Mouse (Mus musculus) forebrain, embryonic 10.5 days (tissue): ENCODE data around the gene 9230112D13Rik. TPM values are rescaled to one million over a fixed set of nuclear protein-coding genes. Genes with fewer than 3 reads are reported as not detected.

Source experiments
- DNase-seq: peaks from one replicate; pipeline ENCODE4 v3.0.0-alpha.2; 2017; ENCODE audit warnings: low spot score; ENCODE audit errors: extremely low spot score
- H3K27ac ChIP-seq: fragments of 300-500 bp; sonication (generic); 2 replicates; pipeline ENCODE4 v1.5.1; 2016; ENCODE audit warnings: mild to moderate bottlenecking
- H3K27me3 ChIP-seq: fragments of 300-500 bp; sonication (generic); 2 replicates; pipeline ENCODE4 v1.6.1; 2016; ENCODE audit warnings: mild to moderate bottlenecking; ENCODE audit not compliant: poor library complexity, severe bottlenecking
- H3K36me3 ChIP-seq: fragments of 300-500 bp; sonication (generic); replicated peaks from 2 replicates; pipeline ENCODE4 v1.6.1; 2016; ENCODE audit warnings: mild to moderate bottlenecking, moderate library complexity
- H3K4me1 ChIP-seq: fragments of 300-500 bp; sonication (generic); 2 replicates; pipeline ENCODE4 v1.6.1; 2016
- H3K4me3 ChIP-seq: fragments of 300-500 bp; sonication (generic); 2 replicates; pipeline ENCODE4 v1.5.1; 2016; ENCODE audit warnings: mild to moderate bottlenecking, moderate library complexity
- H3K9me3 ChIP-seq: fragments of 300-500 bp; sonication (generic); 2 replicates; pipeline ENCODE4 v1.6.1; 2016; ENCODE audit warnings: mild to moderate bottlenecking, moderate library complexity
- WGBS: fragments of 180-500 bp; shearing (Covaris S2); methylation state at CpG from one replicate; pipeline ENCODE4 v1.1.7; 2016; 5-methylcytosine and 5-hydroxymethylcytosine counted together
- polyA plus RNA-seq: library from polyadenylated mRNA; unstranded; fragments of >200 nt; fragmentation: Nextera tagmentation; extraction: Ambion mirVana; gene quantifications from 2 replicates; pipeline ENCODE4 v1.2.1, GENCODE M21; 2016

9230112D13Rik gene
- polyA plus RNA-seq = not detected in 2 replicates

GRCm38 (mm10) chr14:34522701-34523100, at the start of gene 9230112D13Rik:
Gene 9230112D13Rik, minus strand, starts transcription at chr14:34522801.
- Histone ChIP-seq H3K4me3 (no peak within 1 kb of the TSS), H3K36me3 (no peaks in the 10 kb centered on the region), H3K4me1 (no peaks in the 10 kb centered on the region), H3K27me3 (peaks cover 16% of the 10 kb centered on the region), H3K9me3 (no peaks in the 10 kb centered on the region), H3K27ac (no peak within 1 kb of the TSS)
- WGBS = 93% methylated on average over 8 of the region's 8 CpGs
- DNase-seq = no peak

GRCm38 (mm10) chr14:34571610-34572387, 49.2 kb upstream of the 9230112D13Rik start:
- no peaks in the 10 kb centered on the region for H3K9me3 ChIP-seq
- no peak for DNase-seq
- no peak overlapping the region for H3K27ac ChIP-seq
- no peak overlapping the region for H3K4me3 ChIP-seq
- no peaks in the 10 kb centered on the region for H3K36me3 ChIP-seq
- H3K27me3 ChIP-seq = peaks cover 31% of the 10 kb centered on the region
- WGBS = 88% methylated on average over 17 of the region's 17 CpGs
- H3K4me1 ChIP-seq = peaks cover 15% of the 10 kb centered on the region

- 85% methylated on average over 4 of the region's 4 CpGs for WGBS
- no peaks in the 10 kb centered on the region for H3K9me3 ChIP-seq
These were observed 48.3 kb upstream of the 9230112D13Rik start for GRCm38 (mm10) chr14:34570903-34571302.

GRCm38 (mm10) chr14:34570294-34570693, 47.7 kb upstream of the 9230112D13Rik start:
- no peak overlapping the region for H3K27ac ChIP-seq
- WGBS = 0% methylated on average over 6 of the region's 6 CpGs
- peaks cover 15% of the 10 kb centered on the region for H3K4me1 ChIP-seq
- H3K36me3 ChIP-seq = no peaks in the 10 kb centered on the region
- peak; percentile 77 for DNase-seq
- H3K4me3 ChIP-seq = peak overlapping the region; percentile 44; the same call in 1 of the 2 replicates
- H3K27me3 ChIP-seq = peaks cover 31% of the 10 kb centered on the region
- H3K9me3 ChIP-seq = no peaks in the 10 kb centered on the region

More at GRCm38 (mm10) chr14:34570903-34571302, 48.3 kb upstream of the 9230112D13Rik start:
- H3K4me3 ChIP-seq = no peak overlapping the region
- H3K36me3 ChIP-seq = no peaks in the 10 kb centered on the region
- H3K27me3 ChIP-seq = peaks cover 31% of the 10 kb centered on the region
- DNase-seq = no peak
- peaks cover 15% of the 10 kb centered on the region for H3K4me1 ChIP-seq
- no peak overlapping the region for H3K27ac ChIP-seq

- Histone ChIP-seq H3K27me3 (peaks cover 31% of the 10 kb centered on the region), H3K4me1 (peaks cover 15% of the 10 kb centered on the region), H3K36me3 (no peaks in the 10 kb centered on the region), H3K4me3 (peak overlapping the region; percentile 44), H3K27ac (no peak overlapping the region), H3K9me3 (no peaks in the 10 kb centered on the region)
- 41% methylated on average over 27 of the region's 27 CpGs for WGBS
- no peak for DNase-seq
These were observed 47.1 kb upstream of the 9230112D13Rik start for GRCm38 (mm10) chr14:34569534-34570194.

- H3K4me1 ChIP-seq = peaks cover 15% of the 10 kb centered on the region
- no peak overlapping the region for H3K4me3 ChIP-seq
- WGBS = 86% methylated on average over 4 of the region's 4 CpGs
- no peaks in the 10 kb centered on the region for H3K9me3 ChIP-seq
- DNase-seq = no peak
- H3K36me3 ChIP-seq = no peaks in the 10 kb centered on the region
- H3K27me3 ChIP-seq = peaks cover 31% of the 10 kb centered on the region
- no peak overlapping the region for H3K27ac ChIP-seq
These were observed 46.0 kb upstream of the 9230112D13Rik start for GRCm38 (mm10) chr14:34568626-34569025.

GRCm38 (mm10) chr14:34567697-34568096, 45.1 kb upstream of the 9230112D13Rik start:
- Histone ChIP-seq H3K27me3 (peaks cover 31% of the 10 kb centered on the region), H3K9me3 (no peaks in the 10 kb centered on the region), H3K27ac (no peak overlapping the region), H3K4me3 (no peak overlapping the region), H3K36me3 (no peaks in the 10 kb centered on the region), H3K4me1 (peaks cover 10% of the 10 kb centered on the region)
- 68% methylated on average over 5 of the region's 5 CpGs for WGBS
- DNase-seq = no peak

GRCm38 (mm10) chr14:34566530-34566929, 43.9 kb upstream of the 9230112D13Rik start:
- Histone ChIP-seq H3K27me3 (peaks cover 30% of the 10 kb centered on the region), H3K4me3 (no peak overlapping the region), H3K4me1 (peaks cover 10% of the 10 kb centered on the region), H3K36me3 (no peaks in the 10 kb centered on the region), H3K27ac (no peak overlapping the region), H3K9me3 (no peaks in the 10 kb centered on the region)
- WGBS = 94% methylated on average over 7 of the region's 7 CpGs
- no peak for DNase-seq

GRCm38 (mm10) chr14:34565711-34566110, 43.1 kb upstream of the 9230112D13Rik start:
- no peaks in the 10 kb centered on the region for H3K36me3 ChIP-seq
- H3K4me3 ChIP-seq = no peak overlapping the region
- DNase-seq = no peak
- H3K9me3 ChIP-seq = no peaks in the 10 kb centered on the region
- H3K4me1 ChIP-seq = peaks cover 10% of the 10 kb centered on the region
- H3K27me3 ChIP-seq = peaks cover 31% of the 10 kb centered on the region
- H3K27ac ChIP-seq = no peak overlapping the region
- WGBS = 86% methylated on average over 17 of the region's 17 CpGs

- 73% methylated on average over 5 of the region's 5 CpGs for WGBS
- no peak for DNase-seq
- H3K4me3 ChIP-seq = no peak overlapping the region
- H3K27ac ChIP-seq = no peak overlapping the region
- no peaks in the 10 kb centered on the region for H3K9me3 ChIP-seq
- peaks cover 29% of the 10 kb centered on the region for H3K27me3 ChIP-seq
- H3K36me3 ChIP-seq = no peaks in the 10 kb centered on the region
- peaks cover 6% of the 10 kb centered on the region for H3K4me1 ChIP-seq
These were observed 42.0 kb upstream of the 9230112D13Rik start for GRCm38 (mm10) chr14:34564646-34565045.

GRCm38 (mm10) chr14:34562393-34562792, 39.8 kb upstream of the 9230112D13Rik start:
- 30% methylated on average over 2 of the region's 2 CpGs for WGBS
- no peak overlapping the region for H3K27ac ChIP-seq
- H3K9me3 ChIP-seq = no peaks in the 10 kb centered on the region
- peaks cover 7% of the 10 kb centered on the region for H3K27me3 ChIP-seq
- H3K36me3 ChIP-seq = no peaks in the 10 kb centered on the region
- H3K4me1 ChIP-seq = no peaks in the 10 kb centered on the region
- no peak for DNase-seq
- H3K4me3 ChIP-seq = no peak overlapping the region

GRCm38 (mm10) chr14:34561647-34562046, 39.0 kb upstream of the 9230112D13Rik start:
- 0 out of 2 replicates have a peak, but pooled peaks cover 4% of the 10 kb centered on the region for H3K27me3 ChIP-seq
- no peaks in the 10 kb centered on the region for H3K36me3 ChIP-seq
- no peak overlapping the region for H3K4me3 ChIP-seq
- no peaks in the 10 kb centered on the region for H3K9me3 ChIP-seq
- WGBS = 90% methylated on average over 8 of the region's 8 CpGs
- no peaks in the 10 kb centered on the region for H3K4me1 ChIP-seq
- H3K27ac ChIP-seq = no peak overlapping the region
- no peak for DNase-seq

- no peaks in the 10 kb centered on the region for H3K9me3 ChIP-seq
- no peak overlapping the region for H3K27ac ChIP-seq
- H3K4me3 ChIP-seq = no peak overlapping the region
- DNase-seq = no peak
- no peaks in the 10 kb centered on the region for H3K4me1 ChIP-seq
- 91% methylated on average over 9 of the region's 9 CpGs for WGBS
- H3K27me3 ChIP-seq = peaks cover 11% of the 10 kb centered on the region; the same call in 1 of the 2 replicates
- no peaks in the 10 kb centered on the region for H3K36me3 ChIP-seq
These were observed 36.3 kb upstream of the 9230112D13Rik start for GRCm38 (mm10) chr14:34558947-34559346.
